Mouse (Mus musculus): ENCODE data around the gene Mfap3l.

DNA sequence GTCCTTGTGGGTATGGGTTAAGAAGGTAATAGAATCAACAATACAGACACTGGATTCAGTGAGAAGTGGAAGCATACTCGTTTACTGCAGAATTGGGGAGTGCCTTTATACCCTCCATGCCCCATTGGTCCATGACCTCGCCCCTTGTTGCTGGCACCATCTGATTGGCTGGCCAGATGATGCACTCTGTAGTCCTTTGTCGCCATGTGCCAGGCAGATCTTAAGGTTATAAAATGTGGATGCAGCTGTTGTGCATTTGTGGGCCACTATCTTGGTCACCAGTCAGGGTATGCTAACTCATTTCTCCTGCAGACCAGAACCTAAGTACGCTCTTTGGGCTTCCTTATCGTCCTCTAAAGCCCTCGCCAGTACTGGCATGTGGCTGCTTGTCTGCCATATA, 46.0 kb downstream of the Mfap3l start:
- no peak for TF ChIP-seq GATA1 (IDR thresholded peaks at IDR 0.05; ENCODE audit: low read length)
- no peak for TF ChIP-seq TAL1 (IDR thresholded peaks at IDR 0.05; ENCODE audit: low read length)

All from erythroblast, embryonic 14.5 days (primary cell).